Mouse (Mus musculus): ENCODE results near the gene Psmd4. TPM values are rescaled to one million over a fixed set of nuclear protein-coding genes. Genes with fewer than 3 reads are reported as not detected.

The Psmd4 gene
- total and polyA plus RNA-seq, 3 experiments, result 92.0 to 374 (median 177) TPM

- Histone ChIP-seq H3K27me3 (ENCODE audit: insufficient read depth, low read length) (no peaks in the 10 kb centered on the region), H3K36me3 (replicated peaks) (peaks cover 52% of the 10 kb centered on the region), H3K9me3 (replicated peaks) (no peaks in the 10 kb centered on the region), H3K4me1 (ENCODE audit: insufficient read depth, low read depth, low read length) (peaks cover 46% of the 10 kb centered on the region), H3K4me3 (ENCODE audit: low read depth, low read length) (peak overlapping the region; percentile 78)
- no peak for DNase-seq (ENCODE audit: low spot score)
- no peak for ATAC-seq (ENCODE audit: extremely low read depth, insufficient number of reproducible peaks, low FRiP score, poor library complexity, severe bottlenecking)
- TF ChIP-seq GATA1 (IDR thresholded peaks at IDR 0.05; ENCODE audit: borderline replicate concordance, low read length) (no peak), CTCF (IDR thresholded peaks at IDR 0.05; ENCODE audit: low read depth, low read length) (no peak), GATA2 (IDR thresholded peaks at IDR 0.05; ENCODE audit: borderline replicate concordance, low read depth, low read length) (no peak), POLR2AphosphoS5 (IDR thresholded peaks at IDR 0.05; ENCODE audit: insufficient replicate concordance, low read depth, low read length) (no peak), TAL1 (conservative IDR thresholded peaks at IDR 0.05; ENCODE audit: low read depth, low read length) (no peak)
Measured at GRCm38 (mm10) chr3:95016532-95017056, 25.8 kb downstream of the Psmd4 start.

GRCm38 (mm10) chr3:95015891-95016531 is 26.4 kb downstream of the Psmd4 start:
- DNase-seq (ENCODE audit: low spot score) (peak; percentile 97), ATAC-seq (ENCODE audit: extremely low read depth, insufficient number of reproducible peaks, low FRiP score, poor library complexity, severe bottlenecking) (peak; percentile 66)
- Histone ChIP-seq H3K9me3 (replicated peaks) (no peaks in the 10 kb centered on the region), H3K36me3 (replicated peaks) (peaks cover 55% of the 10 kb centered on the region), H3K4me1 (ENCODE audit: insufficient read depth, low read depth, low read length) (peaks cover 48% of the 10 kb centered on the region), H3K4me3 (ENCODE audit: low read depth, low read length) (peak overlapping the region; percentile 78), H3K27me3 (ENCODE audit: insufficient read depth, low read length) (no peaks in the 10 kb centered on the region)
- TF ChIP-seq POLR2AphosphoS5 (IDR thresholded peaks at IDR 0.05; ENCODE audit: insufficient replicate concordance, low read depth, low read length), result no peak; the same call in 1 of the 2 replicates
- no peak for TF ChIP-seq CTCF (IDR thresholded peaks at IDR 0.05; ENCODE audit: low read depth, low read length)
- no peak for TF ChIP-seq GATA2 (IDR thresholded peaks at IDR 0.05; ENCODE audit: borderline replicate concordance, low read depth, low read length)
- no peak for TF ChIP-seq GATA1 (IDR thresholded peaks at IDR 0.05; ENCODE audit: borderline replicate concordance, low read length)
- no peak for TF ChIP-seq TAL1 (conservative IDR thresholded peaks at IDR 0.05; ENCODE audit: low read depth, low read length)

GRCm38 (mm10) chr3:95015337-95015872 is 27.0 kb downstream of the Psmd4 start, which contains the start of gene Zfp687:
Zfp687 (minus strand) TSS chr3:95015448.
- DNase-seq (ENCODE audit: low spot score), result peak; percentile 100
- H3K4me1 ChIP-seq (ENCODE audit: insufficient read depth, low read depth, low read length), result peaks cover 51% of the 10 kb centered on the region

GRCm38 (mm10) chr3:95014428-95015151 is 27.8 kb downstream of the Psmd4 start:
- Histone ChIP-seq H3K4me3 (ENCODE audit: low read depth, low read length) (peak overlapping the region; percentile 78), H3K27me3 (ENCODE audit: insufficient read depth, low read length) (no peaks in the 10 kb centered on the region), H3K36me3 (replicated peaks) (peaks cover 56% of the 10 kb centered on the region), H3K4me1 (ENCODE audit: insufficient read depth, low read depth, low read length) (peaks cover 53% of the 10 kb centered on the region), H3K9me3 (replicated peaks) (no peaks in the 10 kb centered on the region)
- ATAC-seq (ENCODE audit: extremely low read depth, insufficient number of reproducible peaks, low FRiP score, poor library complexity, severe bottlenecking) (no peak), DNase-seq (ENCODE audit: low spot score) (peak; percentile 72)
- TF ChIP-seq GATA2 (IDR thresholded peaks at IDR 0.05; ENCODE audit: borderline replicate concordance, low read depth, low read length) (no peak), CTCF (IDR thresholded peaks at IDR 0.05; ENCODE audit: low read depth, low read length) (no peak), TAL1 (conservative IDR thresholded peaks at IDR 0.05; ENCODE audit: low read depth, low read length) (no peak), GATA1 (IDR thresholded peaks at IDR 0.05; ENCODE audit: borderline replicate concordance, low read length) (no peak), POLR2AphosphoS5 (IDR thresholded peaks at IDR 0.05; ENCODE audit: insufficient replicate concordance, low read depth, low read length) (no peak)

More at GRCm38 (mm10) chr3:95015337-95015872, 27.0 kb downstream of the Psmd4 start, which contains the start of gene Zfp687:
- Histone ChIP-seq H3K9me3 (replicated peaks) (no peaks in the 10 kb centered on the region), H3K36me3 (replicated peaks) (peaks cover 56% of the 10 kb centered on the region), H3K27me3 (ENCODE audit: insufficient read depth, low read length) (no peaks in the 10 kb centered on the region), H3K4me3 (ENCODE audit: low read depth, low read length) (peak within 1 kb of the TSS; percentile 78)
- ATAC-seq (ENCODE audit: extremely low read depth, insufficient number of reproducible peaks, low FRiP score, poor library complexity, severe bottlenecking), result peak; percentile 89
- TF ChIP-seq GATA1 (IDR thresholded peaks at IDR 0.05; ENCODE audit: borderline replicate concordance, low read length), result no peak
- no peak for TF ChIP-seq TAL1 (conservative IDR thresholded peaks at IDR 0.05; ENCODE audit: low read depth, low read length)
- no peak; the same call in 1 of the 2 replicates for TF ChIP-seq POLR2AphosphoS5 (IDR thresholded peaks at IDR 0.05; ENCODE audit: insufficient replicate concordance, low read depth, low read length)
- TF ChIP-seq CTCF (IDR thresholded peaks at IDR 0.05; ENCODE audit: low read depth, low read length), result no peak
- no peak for TF ChIP-seq GATA2 (IDR thresholded peaks at IDR 0.05; ENCODE audit: borderline replicate concordance, low read depth, low read length)

GRCm38 (mm10) chr3:95013699-95014427 is 28.6 kb downstream of the Psmd4 start:
- no peak for ATAC-seq (ENCODE audit: extremely low read depth, insufficient number of reproducible peaks, low FRiP score, poor library complexity, severe bottlenecking)
- H3K4me1 ChIP-seq (ENCODE audit: insufficient read depth, low read depth, low read length), result peaks cover 59% of the 10 kb centered on the region
- peaks cover 57% of the 10 kb centered on the region for H3K36me3 ChIP-seq (replicated peaks)
- H3K27me3 ChIP-seq (ENCODE audit: insufficient read depth, low read length), result no peaks in the 10 kb centered on the region
- no peaks in the 10 kb centered on the region for H3K9me3 ChIP-seq (replicated peaks)
- DNase-seq (ENCODE audit: low spot score), result peak; percentile 40
- TF ChIP-seq POLR2AphosphoS5 (IDR thresholded peaks at IDR 0.05; ENCODE audit: insufficient replicate concordance, low read depth, low read length), result no peak
- TF ChIP-seq GATA1 (IDR thresholded peaks at IDR 0.05; ENCODE audit: borderline replicate concordance, low read length), result no peak
- TF ChIP-seq CTCF (IDR thresholded peaks at IDR 0.05; ENCODE audit: low read depth, low read length), result no peak
- TF ChIP-seq TAL1 (conservative IDR thresholded peaks at IDR 0.05; ENCODE audit: low read depth, low read length), result no peak
- TF ChIP-seq GATA2 (IDR thresholded peaks at IDR 0.05; ENCODE audit: borderline replicate concordance, low read depth, low read length), result no peak
- peak overlapping the region; percentile 78 for H3K4me3 ChIP-seq (ENCODE audit: low read depth, low read length)

Measured in G1E (cell line).